In genomic region chr12:116938158-116938854, GRCm38 (mm10) we compare ENCODE assay signal across 8 mouse cellular contexts.
DNase-seq lines count a peak whose midpoint lies in the region; ATAC-seq lines count a peak whose summit lies in the region.

No protein-coding gene starts in this region.

- no peaks in the 10 kb centered on the region for H3K9me3 ChIP-seq in embryonic facial prominence, embryonic 11.5 days (replicated peaks; ENCODE audit: control insufficient read depth, low read length)
- H3K9me3 ChIP-seq in embryonic facial prominence, embryonic 10.5 days, result no peaks in the 10 kb centered on the region
- no peaks in the 10 kb centered on the region for H3K9me3 ChIP-seq in forebrain, embryonic 11.5 days (ENCODE audit: control insufficient read depth, low read length)
- no peaks in the 10 kb centered on the region for H3K9me3 ChIP-seq in midbrain, embryonic 14.5 days (ENCODE audit: control insufficient read depth, low read length)

- no peak overlapping the region for H3K4me3 ChIP-seq in embryonic facial prominence, embryonic 11.5 days (ENCODE audit: low read depth, low read length)
- no peak overlapping the region for H3K4me3 ChIP-seq in embryonic facial prominence, embryonic 10.5 days
- no peak overlapping the region for H3K4me3 ChIP-seq in forebrain, embryonic 11.5 days (ENCODE audit: low read depth, low read length)
- H3K4me3 ChIP-seq in midbrain, embryonic 14.5 days (replicated peaks; ENCODE audit: low read depth, low read length), result no peak overlapping the region

- WGBS in embryonic facial prominence, embryonic 11.5 days, result 44% methylated on average over 3 of the region's 3 CpGs
- WGBS in embryonic facial prominence, embryonic 10.5 days, result 46% methylated on average over 3 of the region's 3 CpGs
- WGBS in forebrain, embryonic 11.5 days, result 11% methylated on average over 3 of the region's 3 CpGs
- WGBS in midbrain, embryonic 14.5 days, result 2% methylated on average over 3 of the region's 3 CpGs

- H3K27me3 ChIP-seq in embryonic facial prominence, embryonic 11.5 days (ENCODE audit: control insufficient read depth, insufficient read depth, low read length), result no peaks in the 10 kb centered on the region
- no peaks in the 10 kb centered on the region for H3K27me3 ChIP-seq in embryonic facial prominence, embryonic 10.5 days (replicated peaks; ENCODE audit: low read depth, poor library complexity, severe bottlenecking)
- H3K27me3 ChIP-seq in forebrain, embryonic 11.5 days (ENCODE audit: control insufficient read depth, insufficient read depth, low read length), result peaks cover 20% of the 10 kb centered on the region
- no peaks in the 10 kb centered on the region; the same call in 1 of the 2 replicates for H3K27me3 ChIP-seq in midbrain, embryonic 14.5 days (ENCODE audit: control insufficient read depth, insufficient read depth, low read length)

- H3K36me3 ChIP-seq in embryonic facial prominence, embryonic 11.5 days (replicated peaks; ENCODE audit: control insufficient read depth, insufficient read depth, low read depth, low read length), result no peaks in the 10 kb centered on the region
- no peaks in the 10 kb centered on the region for H3K36me3 ChIP-seq in embryonic facial prominence, embryonic 10.5 days (replicated peaks)
- H3K36me3 ChIP-seq in forebrain, embryonic 11.5 days (ENCODE audit: control insufficient read depth, insufficient read depth, low read length), result no peaks in the 10 kb centered on the region
- no peaks in the 10 kb centered on the region for H3K36me3 ChIP-seq in midbrain, embryonic 14.5 days (ENCODE audit: control insufficient read depth, insufficient read depth, low read length)

- intact Hi-C loops in heart, postnatal 14 days (cut with DNase I), result no loop called here

- ATAC-seq in embryonic facial prominence, embryonic 11.5 days (replicated peaks; ENCODE audit: insufficient number of reproducible peaks, low FRiP score, low TSS enrichment, low read depth), result no peak
- ATAC-seq in forebrain, embryonic 11.5 days (replicated peaks; ENCODE audit: low FRiP score), result peak; percentile 86
- ATAC-seq in midbrain, embryonic 14.5 days (ENCODE audit: low FRiP score, low TSS enrichment), result peak; percentile 89

- no peak overlapping the region for H3K9ac ChIP-seq in embryonic facial prominence, embryonic 11.5 days (replicated peaks; ENCODE audit: low read length)
- H3K9ac ChIP-seq in forebrain, embryonic 11.5 days (ENCODE audit: low read length), result no peak overlapping the region
- no peak overlapping the region for H3K9ac ChIP-seq in midbrain, embryonic 14.5 days (replicated peaks; ENCODE audit: low read length)

- no peak overlapping the region for H3K27ac ChIP-seq in embryonic facial prominence, embryonic 11.5 days (replicated peaks; ENCODE audit: low read depth, low read length)
- no peak overlapping the region for H3K27ac ChIP-seq in embryonic facial prominence, embryonic 10.5 days (replicated peaks)
- no peak overlapping the region for H3K27ac ChIP-seq in forebrain, embryonic 11.5 days (ENCODE audit: low read depth, low read length)
- peak overlapping the region; percentile 56 for H3K27ac ChIP-seq in midbrain, embryonic 14.5 days (replicated peaks; ENCODE audit: low read depth, low read length)

- no peaks in the 10 kb centered on the region for H3K4me1 ChIP-seq in embryonic facial prominence, embryonic 11.5 days (ENCODE audit: control insufficient read depth, insufficient read depth, low read length)
- H3K4me1 ChIP-seq in embryonic facial prominence, embryonic 10.5 days, result peaks cover 3% of the 10 kb centered on the region; the same call in 1 of the 2 replicates
- peaks cover 4% of the 10 kb centered on the region; the same call in 1 of the 2 replicates for H3K4me1 ChIP-seq in forebrain, embryonic 11.5 days (replicated peaks; ENCODE audit: control insufficient read depth, insufficient read depth, low read length)
- H3K4me1 ChIP-seq in midbrain, embryonic 14.5 days (ENCODE audit: control insufficient read depth, insufficient read depth, low read length), result peaks cover 18% of the 10 kb centered on the region

- no peak overlapping the region for H3K4me2 ChIP-seq in embryonic facial prominence, embryonic 11.5 days (ENCODE audit: low read depth, low read length)
- H3K4me2 ChIP-seq in forebrain, embryonic 11.5 days (ENCODE audit: low read depth, low read length, severe bottlenecking), result no peak overlapping the region
- H3K4me2 ChIP-seq in midbrain, embryonic 14.5 days (ENCODE audit: low read length), result no peak overlapping the region

- peak; percentile 13 for DNase-seq in embryonic facial prominence, embryonic 11.5 days (ENCODE audit: low spot score)
- DNase-seq in embryonic facial prominence, embryonic 10.5 days (ENCODE audit: low spot score), result no peak
- peak; percentile 73 for DNase-seq in forebrain, embryonic 11.5 days (ENCODE audit: low spot score)
- peak; percentile 43 for DNase-seq in layer of hippocampus, adult 9-11 months
- peak; percentile 85 for DNase-seq in midbrain, embryonic 14.5 days
- no peak for DNase-seq in thymus, postnatal 25 days
- no peak for DNase-seq in ovary, postnatal 14 days (ENCODE audit: low spot score)
- DNase-seq in heart, postnatal 14 days, result no peak

Comparison
In these comparisons a context has a peak if more than half of its experiments do, and no peak if none do; other contexts are left out.
1. DNase-seq: peak in embryonic facial prominence, embryonic 11.5 days (single experiment), forebrain, embryonic 11.5 days (single experiment), layer of hippocampus, adult 9-11 months (single experiment) and midbrain, embryonic 14.5 days (single experiment); none in embryonic facial prominence, embryonic 10.5 days (single experiment), thymus, postnatal 25 days (single experiment), ovary, postnatal 14 days (single experiment) and heart, postnatal 14 days (0 of 2).